Mouse (Mus musculus): ENCODE results near the gene Mast4. TPM values are rescaled to one million over a fixed set of nuclear protein-coding genes. Genes with fewer than 3 reads are reported as not detected.

The Mast4 gene
- total and polyA plus RNA-seq, 2 experiments: 0.83 to 5.3 TPM

DNA sequence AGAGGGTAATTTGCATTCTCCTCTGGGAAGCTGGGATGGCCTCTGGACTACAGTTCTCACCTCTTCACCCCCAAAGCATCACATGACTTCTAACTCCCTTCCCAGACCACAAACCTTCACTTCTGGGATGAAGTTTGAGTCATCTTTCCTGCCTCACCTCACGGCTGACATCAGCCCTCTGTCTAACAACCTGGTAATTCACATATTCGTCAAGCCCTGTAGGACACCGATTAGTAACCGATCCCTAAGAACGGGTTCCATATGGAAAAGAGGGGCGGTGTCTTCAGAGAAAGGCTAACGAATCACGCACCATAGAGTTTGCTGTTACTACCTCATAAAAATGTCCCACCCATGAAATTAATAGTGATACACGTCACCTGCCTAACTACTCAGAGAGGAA is 6.5 kb downstream of the Mast4 start:
- DNase-seq (ENCODE audit: extremely low read depth, low read depth, low spot score): no peak
- Histone ChIP-seq H3K36me3 (ENCODE audit: control insufficient read depth, insufficient read depth, low read length) (no peaks in the 10 kb centered on the region), H3K9ac (ENCODE audit: low read depth, low read length) (no peak overlapping the region), H3K27ac (replicated peaks; ENCODE audit: insufficient read depth, low read depth, low read length) (no peak overlapping the region), H3K79me2 (ENCODE audit: control insufficient read depth, insufficient read depth, low read length) (no peaks in the 10 kb centered on the region), H3K4me3 (ENCODE audit: insufficient read depth, low read depth, low read length) (no peak overlapping the region), H3K4me1 (ENCODE audit: control insufficient read depth, insufficient read depth, low read length) (no peaks in the 10 kb centered on the region), H3K27me3 (ENCODE audit: control insufficient read depth, insufficient read depth, low read length) (no peaks in the 10 kb centered on the region; the same call in 1 of the 2 replicates)
- 75% methylated on average over 9 of the region's 9 CpGs for WGBS
- TF ChIP-seq CTCF (IDR thresholded peaks at IDR 0.05; ENCODE audit: low read depth, low read length): no peak
- TF ChIP-seq POLR2A (IDR thresholded peaks at IDR 0.05; ENCODE audit: extremely low read depth, insufficient read depth, low read length): no peak

DNA sequence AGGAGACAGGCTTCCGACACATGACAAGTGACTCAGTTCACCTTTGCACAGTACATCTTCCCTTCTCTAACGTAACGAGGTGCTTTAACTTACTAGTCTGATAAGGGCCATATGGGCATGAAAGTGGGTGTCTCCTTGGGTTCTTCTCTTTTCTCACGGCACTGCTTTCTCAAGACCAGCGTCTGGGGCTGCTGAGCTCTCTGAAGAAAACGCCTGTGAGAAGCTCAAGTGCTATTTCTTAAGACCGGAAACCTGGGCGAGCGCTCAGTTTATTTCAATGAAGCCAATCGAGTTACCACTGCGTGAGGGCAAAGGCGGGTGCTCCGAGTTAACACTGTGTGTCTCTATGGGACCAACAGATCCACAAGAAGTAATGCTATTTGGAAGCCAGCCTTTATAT is 8.1 kb downstream of the Mast4 start:
- no peak for DNase-seq (ENCODE audit: extremely low read depth, low read depth, low spot score)
- no peaks in the 10 kb centered on the region for H3K79me2 ChIP-seq (ENCODE audit: control insufficient read depth, insufficient read depth, low read length)
- no peaks in the 10 kb centered on the region for H3K36me3 ChIP-seq (ENCODE audit: control insufficient read depth, insufficient read depth, low read length)
- TF ChIP-seq CTCF (IDR thresholded peaks at IDR 0.05; ENCODE audit: low read depth, low read length) (no peak), POLR2A (IDR thresholded peaks at IDR 0.05; ENCODE audit: extremely low read depth, insufficient read depth, low read length) (no peak)
- H3K27ac ChIP-seq (replicated peaks; ENCODE audit: insufficient read depth, low read depth, low read length): no peak overlapping the region
- H3K4me1 ChIP-seq (ENCODE audit: control insufficient read depth, insufficient read depth, low read length): no peaks in the 10 kb centered on the region
- H3K9ac ChIP-seq (ENCODE audit: low read depth, low read length): no peak overlapping the region
- WGBS: 78% methylated on average over 13 of the region's 13 CpGs
- H3K4me3 ChIP-seq (ENCODE audit: insufficient read depth, low read depth, low read length): no peak overlapping the region
- H3K27me3 ChIP-seq (ENCODE audit: control insufficient read depth, insufficient read depth, low read length): no peaks in the 10 kb centered on the region

DNA sequence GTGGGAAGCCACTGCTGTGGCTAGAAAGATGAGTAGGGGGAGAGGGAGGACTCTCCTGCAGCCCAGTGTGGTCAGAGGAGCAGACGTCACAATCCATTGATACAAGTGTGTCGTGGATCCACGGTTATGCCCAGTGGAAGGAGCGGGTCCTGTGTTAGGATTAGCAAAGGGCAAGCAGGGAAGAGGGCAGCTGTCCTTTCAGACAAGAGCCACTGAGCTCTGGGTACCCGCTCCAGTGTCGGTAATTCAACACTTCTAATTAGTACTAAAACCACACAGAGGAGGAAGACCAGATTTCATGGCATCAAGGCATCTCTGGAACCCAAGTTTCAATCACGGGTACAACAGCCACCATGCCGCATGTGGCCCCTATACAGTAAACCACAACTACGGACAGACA is 14.4 kb downstream of the Mast4 start:
- WGBS: 89% methylated on average over 9 of the region's 9 CpGs

DNA sequence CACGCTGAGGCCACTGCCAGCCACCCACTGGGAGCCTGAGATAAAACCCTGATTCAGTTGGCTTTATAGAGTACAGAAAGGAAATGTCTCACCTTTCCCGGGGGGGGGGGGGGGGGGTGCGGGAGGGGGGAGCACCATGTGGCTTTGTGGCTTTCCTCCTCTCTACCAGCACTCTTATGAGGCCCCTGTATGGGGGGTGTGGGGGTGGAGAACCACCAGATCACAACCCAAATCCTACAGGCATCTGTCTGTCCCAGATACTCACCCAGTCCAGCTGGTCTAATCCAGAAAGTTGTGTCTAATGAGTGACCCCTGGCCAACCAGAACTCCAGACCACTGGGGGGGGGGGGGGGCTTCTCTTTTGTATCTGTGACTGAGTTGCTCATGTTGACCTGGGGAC is 15.0 kb downstream of the Mast4 start:
- Histone ChIP-seq H3K27ac (replicated peaks; ENCODE audit: insufficient read depth, low read depth, low read length) (no peak overlapping the region), H3K4me1 (ENCODE audit: control insufficient read depth, insufficient read depth, low read length) (no peaks in the 10 kb centered on the region), H3K79me2 (ENCODE audit: control insufficient read depth, insufficient read depth, low read length) (no peaks in the 10 kb centered on the region), H3K27me3 (ENCODE audit: control insufficient read depth, insufficient read depth, low read length) (no peaks in the 10 kb centered on the region), H3K9ac (ENCODE audit: low read depth, low read length) (no peak overlapping the region), H3K36me3 (ENCODE audit: control insufficient read depth, insufficient read depth, low read length) (no peaks in the 10 kb centered on the region), H3K4me3 (ENCODE audit: insufficient read depth, low read depth, low read length) (no peak overlapping the region)
- 36% methylated on average over 2 of the region's 3 CpGs for WGBS
- no peak for DNase-seq (ENCODE audit: extremely low read depth, low read depth, low spot score)
- no peak for TF ChIP-seq POLR2A (IDR thresholded peaks at IDR 0.05; ENCODE audit: extremely low read depth, insufficient read depth, low read length)
- no peak for TF ChIP-seq CTCF (IDR thresholded peaks at IDR 0.05; ENCODE audit: low read depth, low read length)

More for the DNA sequence above, 14.4 kb downstream of the Mast4 start:
- Histone ChIP-seq H3K79me2 (ENCODE audit: control insufficient read depth, insufficient read depth, low read length) (no peaks in the 10 kb centered on the region), H3K4me1 (ENCODE audit: control insufficient read depth, insufficient read depth, low read length) (no peaks in the 10 kb centered on the region), H3K36me3 (ENCODE audit: control insufficient read depth, insufficient read depth, low read length) (no peaks in the 10 kb centered on the region), H3K4me3 (ENCODE audit: insufficient read depth, low read depth, low read length) (no peak overlapping the region), H3K9ac (ENCODE audit: low read depth, low read length) (no peak overlapping the region), H3K27ac (replicated peaks; ENCODE audit: insufficient read depth, low read depth, low read length) (no peak overlapping the region), H3K27me3 (ENCODE audit: control insufficient read depth, insufficient read depth, low read length) (no peaks in the 10 kb centered on the region)
- no peak for DNase-seq (ENCODE audit: extremely low read depth, low read depth, low spot score)
- TF ChIP-seq CTCF (IDR thresholded peaks at IDR 0.05; ENCODE audit: low read depth, low read length) (no peak), POLR2A (IDR thresholded peaks at IDR 0.05; ENCODE audit: extremely low read depth, insufficient read depth, low read length) (no peak)

DNA sequence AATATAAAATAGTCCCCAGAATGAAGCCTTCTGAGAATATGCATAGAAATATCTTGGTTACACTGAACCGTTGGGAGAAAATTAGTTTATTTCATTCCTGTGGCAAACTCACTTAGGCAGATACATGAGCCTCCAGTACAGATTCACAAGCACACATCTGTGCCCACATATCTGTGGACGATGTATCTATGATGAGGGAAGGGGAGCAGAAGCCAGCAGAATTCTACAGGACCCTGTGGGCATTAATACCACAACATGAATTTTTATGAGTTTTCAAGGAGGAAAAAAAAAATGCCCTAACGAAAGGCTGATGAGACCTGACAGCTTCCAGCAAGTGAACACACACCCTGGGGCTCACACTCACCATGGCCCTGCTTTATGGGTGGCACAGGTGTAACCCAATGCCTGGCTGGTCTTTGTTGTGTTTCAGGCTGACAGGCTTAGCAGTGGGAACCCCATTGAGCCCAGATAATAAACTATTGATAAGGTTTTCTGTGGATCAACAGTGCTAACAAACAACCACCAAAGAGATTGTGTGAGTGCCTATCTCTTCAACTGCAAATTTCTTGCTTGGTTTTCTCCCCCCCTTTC is 17.4 kb downstream of the Mast4 start:
- WGBS: 67% methylated on average over 3 of the region's 3 CpGs
- H3K9ac ChIP-seq (ENCODE audit: low read depth, low read length): no peak overlapping the region
- H3K27ac ChIP-seq (replicated peaks; ENCODE audit: insufficient read depth, low read depth, low read length): no peak overlapping the region
- H3K27me3 ChIP-seq (ENCODE audit: control insufficient read depth, insufficient read depth, low read length): no peaks in the 10 kb centered on the region
- H3K36me3 ChIP-seq (ENCODE audit: control insufficient read depth, insufficient read depth, low read length): no peaks in the 10 kb centered on the region
- TF ChIP-seq POLR2A (IDR thresholded peaks at IDR 0.05; ENCODE audit: extremely low read depth, insufficient read depth, low read length): no peak
- no peak for TF ChIP-seq CTCF (IDR thresholded peaks at IDR 0.05; ENCODE audit: low read depth, low read length)
- no peaks in the 10 kb centered on the region for H3K79me2 ChIP-seq (ENCODE audit: control insufficient read depth, insufficient read depth, low read length)
- DNase-seq (ENCODE audit: extremely low read depth, low read depth, low spot score): no peak
- no peaks in the 10 kb centered on the region for H3K4me1 ChIP-seq (ENCODE audit: control insufficient read depth, insufficient read depth, low read length)
- H3K4me3 ChIP-seq (ENCODE audit: insufficient read depth, low read depth, low read length): no peak overlapping the region

DNA sequence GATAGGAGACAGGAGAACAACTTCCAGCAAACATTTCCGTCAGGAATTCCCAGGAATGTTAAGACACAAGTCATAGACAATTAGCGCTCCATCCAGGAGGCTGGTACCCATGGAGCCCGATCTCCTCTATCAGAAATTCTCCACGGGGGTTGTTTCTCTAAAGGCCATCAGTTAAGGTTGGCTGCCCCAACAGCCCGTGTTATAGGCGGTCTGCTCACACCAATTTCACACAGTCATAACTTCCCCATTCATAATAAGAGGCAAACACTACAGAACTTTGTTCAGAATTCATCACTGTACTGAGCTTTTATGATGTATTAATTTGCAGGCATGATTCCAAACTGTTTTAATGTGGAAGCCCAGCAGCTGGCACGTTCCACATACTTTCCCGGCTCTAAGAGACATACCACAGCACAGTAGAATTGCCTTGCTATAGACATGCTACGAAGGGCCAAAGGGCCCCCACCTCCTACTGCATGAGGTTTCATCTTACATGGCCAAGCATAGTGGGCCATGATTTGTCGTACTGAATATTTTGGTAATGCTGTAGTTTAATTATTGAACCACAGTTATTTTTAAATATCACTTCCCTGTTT is 19.1 kb downstream of the Mast4 start:
- TF ChIP-seq CTCF (IDR thresholded peaks at IDR 0.05; ENCODE audit: low read depth, low read length) (no peak), POLR2A (IDR thresholded peaks at IDR 0.05; ENCODE audit: extremely low read depth, insufficient read depth, low read length) (no peak)
- no peak for DNase-seq (ENCODE audit: extremely low read depth, low read depth, low spot score)

More for the DNA sequence above, 19.1 kb downstream of the Mast4 start:
- WGBS: 64% methylated on average over 10 of the region's 10 CpGs
- H3K4me1 ChIP-seq (ENCODE audit: control insufficient read depth, insufficient read depth, low read length): no peaks in the 10 kb centered on the region
- H3K27me3 ChIP-seq (ENCODE audit: control insufficient read depth, insufficient read depth, low read length): no peaks in the 10 kb centered on the region
- H3K36me3 ChIP-seq (ENCODE audit: control insufficient read depth, insufficient read depth, low read length): no peaks in the 10 kb centered on the region
- no peaks in the 10 kb centered on the region for H3K79me2 ChIP-seq (ENCODE audit: control insufficient read depth, insufficient read depth, low read length)
- no peak overlapping the region for H3K9ac ChIP-seq (ENCODE audit: low read depth, low read length)
- H3K27ac ChIP-seq (replicated peaks; ENCODE audit: insufficient read depth, low read depth, low read length): no peak overlapping the region
- H3K4me3 ChIP-seq (ENCODE audit: insufficient read depth, low read depth, low read length): no peak overlapping the region
